Mouse (Mus musculus) bone marrow, adult 2 months (tissue): ENCODE measurements around the gene Mme.

Experiments
- CTCF ChIP-seq: fragments of 200-500 bp; IDR thresholded peaks from 2 replicates; pipeline ENCODE4 v1.5.1; 2011; ENCODE audit warnings: low read length, control low read depth; ENCODE audit not compliant: control insufficient read depth, insufficient read depth
- POLR2A ChIP-seq: fragments of 200-500 bp; IDR thresholded peaks from 2 replicates; pipeline ENCODE4 v1.6.1; 2011; ENCODE audit warnings: low read depth, mild to moderate bottlenecking, control low read depth, low read length, borderline replicate concordance; ENCODE audit not compliant: control insufficient read depth

- TF ChIP-seq CTCF (no peak), POLR2A (no peak)
Measured at GRCm38 (mm10) chr3:63317496-63317895, 76.2 kb downstream of the Mme start.
